Mouse (Mus musculus): ENCODE results near the gene Ndufv1. TPM values are rescaled to one million over a fixed set of nuclear protein-coding genes. Genes with fewer than 3 reads are reported as not detected.
A peak's percentile ranks its signal among the peaks of the same experiment; 100 is the strongest.

Ndufv1 gene
- polyA plus RNA-seq, 1 experiment = 170 TPM

GRCm38 (mm10) chr19:4057389-4057788 is 44.8 kb upstream of the Ndufv1 start:
- no peak for TF ChIP-seq CTCF (IDR thresholded peaks at IDR 0.05; ENCODE audit: extremely low read depth, insufficient read length, insufficient replicate concordance, low read depth, low read length)
- TF ChIP-seq POLR2A (IDR thresholded peaks at IDR 0.05; ENCODE audit: low read depth, low read length) = 0 out of 2 replicates have a peak, but pooled peaks have one; percentile 22
- WGBS = 85% methylated on average over 13 of the region's 13 CpGs
- H3K27ac ChIP-seq (ENCODE audit: insufficient read depth, low read depth, low read length) = peak overlapping the region; percentile 80; the same call in 1 of the 2 replicates
- no peaks in the 10 kb centered on the region for H3K36me3 ChIP-seq (ENCODE audit: control insufficient read depth, insufficient read depth, low read length)
- H3K27me3 ChIP-seq (ENCODE audit: control insufficient read depth, insufficient read depth, low read length) = no peaks in the 10 kb centered on the region
- H3K4me1 ChIP-seq (ENCODE audit: control insufficient read depth, insufficient read depth, insufficient read length, low read length) = peaks cover 43% of the 10 kb centered on the region
- no peak overlapping the region for H3K4me3 ChIP-seq (ENCODE audit: low read depth, low read length)

- Histone ChIP-seq H3K36me3 (ENCODE audit: control insufficient read depth, insufficient read depth, low read length) (no peaks in the 10 kb centered on the region), H3K4me1 (ENCODE audit: control insufficient read depth, insufficient read depth, insufficient read length, low read length) (peaks cover 43% of the 10 kb centered on the region), H3K27ac (ENCODE audit: insufficient read depth, low read depth, low read length) (peak overlapping the region; percentile 80), H3K27me3 (ENCODE audit: control insufficient read depth, insufficient read depth, low read length) (no peaks in the 10 kb centered on the region), H3K4me3 (ENCODE audit: low read depth, low read length) (no peak overlapping the region)
- TF ChIP-seq CTCF (IDR thresholded peaks at IDR 0.05; ENCODE audit: extremely low read depth, insufficient read length, insufficient replicate concordance, low read depth, low read length) (no peak), POLR2A (IDR thresholded peaks at IDR 0.05; ENCODE audit: low read depth, low read length) (no peak)
- WGBS = 22% methylated on average over 4 of the region's 4 CpGs
Observed at GRCm38 (mm10) chr19:4056727-4057126, 44.1 kb upstream of the Ndufv1 start.

GRCm38 (mm10) chr19:4055947-4056693 is 43.5 kb upstream of the Ndufv1 start:
- peak overlapping the region; percentile 80 for H3K27ac ChIP-seq (ENCODE audit: insufficient read depth, low read depth, low read length)
- no peak overlapping the region for H3K4me3 ChIP-seq (ENCODE audit: low read depth, low read length)
- WGBS = 26% methylated on average over 15 of the region's 15 CpGs
- H3K27me3 ChIP-seq (ENCODE audit: control insufficient read depth, insufficient read depth, low read length) = no peaks in the 10 kb centered on the region
- TF ChIP-seq POLR2A (IDR thresholded peaks at IDR 0.05; ENCODE audit: low read depth, low read length) (no peak), CTCF (IDR thresholded peaks at IDR 0.05; ENCODE audit: extremely low read depth, insufficient read length, insufficient replicate concordance, low read depth, low read length) (no peak)
- peaks cover 43% of the 10 kb centered on the region for H3K4me1 ChIP-seq (ENCODE audit: control insufficient read depth, insufficient read depth, insufficient read length, low read length)
- H3K36me3 ChIP-seq (ENCODE audit: control insufficient read depth, insufficient read depth, low read length) = no peaks in the 10 kb centered on the region

GRCm38 (mm10) chr19:4055216-4055946 is 42.8 kb upstream of the Ndufv1 start:
- no peak for TF ChIP-seq POLR2A (IDR thresholded peaks at IDR 0.05; ENCODE audit: low read depth, low read length)
- TF ChIP-seq CTCF (IDR thresholded peaks at IDR 0.05; ENCODE audit: extremely low read depth, insufficient read length, insufficient replicate concordance, low read depth, low read length) = no peak
- peak overlapping the region; percentile 80 for H3K27ac ChIP-seq (ENCODE audit: insufficient read depth, low read depth, low read length)
- WGBS = 35% methylated on average over 8 of the region's 8 CpGs
- peaks cover 43% of the 10 kb centered on the region for H3K4me1 ChIP-seq (ENCODE audit: control insufficient read depth, insufficient read depth, insufficient read length, low read length)
- H3K4me3 ChIP-seq (ENCODE audit: low read depth, low read length) = no peak overlapping the region
- H3K27me3 ChIP-seq (ENCODE audit: control insufficient read depth, insufficient read depth, low read length) = no peaks in the 10 kb centered on the region
- no peaks in the 10 kb centered on the region for H3K36me3 ChIP-seq (ENCODE audit: control insufficient read depth, insufficient read depth, low read length)

- H3K4me1 ChIP-seq (ENCODE audit: control insufficient read depth, insufficient read depth, insufficient read length, low read length) = peaks cover 43% of the 10 kb centered on the region
- no peak overlapping the region for H3K27ac ChIP-seq (ENCODE audit: insufficient read depth, low read depth, low read length)
- 76% methylated on average over 5 of the region's 5 CpGs for WGBS
- H3K4me3 ChIP-seq (ENCODE audit: low read depth, low read length) = no peak overlapping the region
- no peaks in the 10 kb centered on the region for H3K27me3 ChIP-seq (ENCODE audit: control insufficient read depth, insufficient read depth, low read length)
- no peak for TF ChIP-seq POLR2A (IDR thresholded peaks at IDR 0.05; ENCODE audit: low read depth, low read length)
- no peak for TF ChIP-seq CTCF (IDR thresholded peaks at IDR 0.05; ENCODE audit: extremely low read depth, insufficient read length, insufficient replicate concordance, low read depth, low read length)
- no peaks in the 10 kb centered on the region for H3K36me3 ChIP-seq (ENCODE audit: control insufficient read depth, insufficient read depth, low read length)
Observed at GRCm38 (mm10) chr19:4054613-4055012, 42.0 kb upstream of the Ndufv1 start.

GRCm38 (mm10) chr19:4052516-4053030 is 40.0 kb upstream of the Ndufv1 start:
- no peak for TF ChIP-seq CTCF (IDR thresholded peaks at IDR 0.05; ENCODE audit: extremely low read depth, insufficient read length, insufficient replicate concordance, low read depth, low read length)
- TF ChIP-seq POLR2A (IDR thresholded peaks at IDR 0.05; ENCODE audit: low read depth, low read length) = no peak
- no peak overlapping the region for H3K4me3 ChIP-seq (ENCODE audit: low read depth, low read length)
- H3K36me3 ChIP-seq (ENCODE audit: control insufficient read depth, insufficient read depth, low read length) = no peaks in the 10 kb centered on the region
- H3K27me3 ChIP-seq (ENCODE audit: control insufficient read depth, insufficient read depth, low read length) = no peaks in the 10 kb centered on the region
- H3K27ac ChIP-seq (ENCODE audit: insufficient read depth, low read depth, low read length) = no peak overlapping the region
- peaks cover 27% of the 10 kb centered on the region for H3K4me1 ChIP-seq (ENCODE audit: control insufficient read depth, insufficient read depth, insufficient read length, low read length)
- WGBS = 79% methylated on average over 5 of the region's 5 CpGs
